Mouse (Mus musculus) heart, adult 11 months (tissue): ENCODE measurements at regions not wholly inside any gene's neighbourhood (a gene's known extent, or its start where the extent isn't known, plus 50 kb on each side); places are given as distances from the start of the nearest gene placed in this dataset.

Source experiments
- DNase-seq: peaks from one replicate; pipeline ENCODE4 v3.0.0; 2022

DNA sequence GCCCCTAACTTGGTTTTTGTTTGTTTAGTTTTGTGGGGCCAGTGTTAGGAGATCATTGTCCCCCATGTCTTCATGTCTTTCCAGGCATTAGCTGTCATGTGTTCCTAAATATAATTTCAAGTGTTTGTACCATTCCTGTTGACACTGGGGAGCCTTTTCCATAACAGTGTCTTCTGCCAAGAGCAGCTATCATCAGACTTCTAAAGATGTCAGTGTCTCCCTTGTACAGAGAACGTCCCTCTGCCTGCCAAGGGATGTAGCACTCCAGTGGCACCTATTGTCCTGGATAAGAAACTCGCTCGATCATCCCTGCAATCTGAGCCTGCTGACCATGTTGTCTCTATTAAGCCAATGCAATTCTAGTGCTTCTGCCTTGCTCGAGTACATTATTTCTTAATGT, 64.6 kb upstream of the Lhfpl2 start:
- DNase-seq = peak; percentile 95

GRCm38 (mm10) chr13:93995423-93995822, 62.2 kb upstream of the Lhfpl2 start:
- peak; percentile 11 for DNase-seq

DNA sequence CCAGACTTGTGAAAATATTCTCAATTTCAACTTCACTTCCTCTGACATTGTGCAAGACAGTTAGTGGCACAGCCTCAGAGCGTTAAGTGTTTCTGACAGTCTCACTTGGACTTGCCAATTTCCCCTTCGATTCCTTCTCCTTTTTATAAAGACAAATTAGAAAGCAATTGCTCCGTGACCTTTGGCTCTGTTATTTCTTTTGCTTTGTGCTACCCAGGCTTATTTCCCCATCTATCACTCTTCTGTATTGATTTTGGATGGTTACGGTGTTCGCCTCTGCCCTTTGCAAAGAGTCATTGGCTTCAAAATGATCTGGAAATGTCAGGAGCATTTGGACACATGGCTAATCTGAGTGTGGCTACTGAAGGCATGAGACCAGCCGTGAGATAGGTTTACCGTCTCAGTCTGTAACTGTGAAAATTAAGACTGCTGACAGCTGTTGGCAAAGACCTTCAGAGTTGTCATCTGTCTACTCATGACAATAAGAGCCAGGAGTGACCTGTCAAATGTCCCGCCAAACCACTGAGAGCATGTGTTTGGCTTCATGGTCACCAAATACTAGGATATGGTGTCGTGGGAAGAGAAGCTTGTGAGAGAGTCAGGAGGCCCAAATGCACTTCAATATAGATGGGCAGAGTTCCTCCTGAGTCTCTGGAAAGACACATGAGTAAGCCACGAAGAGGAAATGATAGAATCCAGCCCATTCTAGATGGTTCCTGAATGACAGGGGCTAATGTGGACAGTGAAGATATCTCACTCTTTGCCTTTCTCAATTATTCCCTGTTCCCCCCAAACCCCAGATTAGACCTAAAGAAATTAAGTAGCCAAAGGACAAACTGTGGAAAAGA, 60.8 kb upstream of the Lhfpl2 start:
- peak; percentile 96 for DNase-seq

DNA sequence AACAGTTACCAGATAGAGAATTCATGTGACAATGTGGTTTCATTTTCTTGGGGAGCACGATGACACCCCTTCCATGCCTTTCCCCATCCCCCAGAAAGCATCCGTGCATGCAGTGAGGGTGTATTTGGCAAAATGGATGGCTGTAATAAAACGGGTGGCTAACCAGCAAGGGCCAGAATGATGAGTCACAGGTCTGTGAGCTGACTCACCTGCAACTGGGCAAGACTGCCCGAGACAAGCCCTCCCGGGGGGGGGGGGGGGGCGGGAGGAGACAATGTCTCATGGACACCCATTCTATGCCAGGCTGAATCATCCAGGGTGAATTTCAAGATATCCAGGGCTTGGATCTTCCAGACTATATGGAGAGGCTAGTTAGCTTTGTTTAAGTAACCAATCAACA, 59.6 kb upstream of the Lhfpl2 start:
- peak; percentile 88 for DNase-seq

- DNase-seq = no peak
Observed at GRCm38 (mm10) chr13:93998406-93998805, 59.2 kb upstream of the Lhfpl2 start.

DNA sequence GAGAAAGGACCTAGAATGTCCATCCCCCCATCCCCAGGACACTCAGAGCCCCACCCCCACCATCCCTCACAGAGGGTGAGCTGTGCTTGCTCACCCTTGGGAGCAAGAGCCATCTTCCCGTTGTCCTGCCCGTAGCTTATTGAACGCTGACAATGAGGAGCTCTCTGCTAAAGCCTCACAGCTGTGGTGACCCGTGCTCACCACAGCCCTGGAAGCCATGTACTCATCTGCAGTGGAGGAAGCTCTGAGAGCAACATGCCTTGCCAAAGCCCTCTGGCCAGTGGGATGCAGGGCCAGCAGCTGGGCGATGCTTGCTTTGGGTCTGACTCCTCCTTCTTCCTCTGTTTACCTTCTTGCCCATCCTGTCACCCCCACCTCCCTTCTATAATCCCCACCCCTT, 53.8 kb upstream of the Lhfpl2 start:
- DNase-seq = peak; percentile 81

DNA sequence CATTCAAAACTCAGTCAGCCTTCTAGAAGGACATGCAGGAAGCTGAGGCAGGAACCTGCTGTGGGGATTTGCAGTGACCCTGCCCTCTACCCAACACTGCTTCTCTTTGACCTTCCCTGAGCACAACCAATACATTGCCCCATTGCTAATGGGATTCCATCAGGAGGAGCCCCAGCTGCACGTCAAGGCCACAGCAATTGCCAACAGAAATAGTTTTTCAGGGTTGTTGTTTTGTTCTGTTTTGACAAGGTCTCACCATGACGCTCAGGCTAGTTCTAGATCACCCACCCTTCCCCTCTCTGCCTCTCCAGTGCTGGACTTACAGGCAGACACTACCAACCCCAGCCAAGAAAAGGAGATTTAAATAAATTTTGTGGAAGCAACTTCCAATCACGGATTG, 53.2 kb upstream of the Lhfpl2 start:
- peak; percentile 61 for DNase-seq

DNA sequence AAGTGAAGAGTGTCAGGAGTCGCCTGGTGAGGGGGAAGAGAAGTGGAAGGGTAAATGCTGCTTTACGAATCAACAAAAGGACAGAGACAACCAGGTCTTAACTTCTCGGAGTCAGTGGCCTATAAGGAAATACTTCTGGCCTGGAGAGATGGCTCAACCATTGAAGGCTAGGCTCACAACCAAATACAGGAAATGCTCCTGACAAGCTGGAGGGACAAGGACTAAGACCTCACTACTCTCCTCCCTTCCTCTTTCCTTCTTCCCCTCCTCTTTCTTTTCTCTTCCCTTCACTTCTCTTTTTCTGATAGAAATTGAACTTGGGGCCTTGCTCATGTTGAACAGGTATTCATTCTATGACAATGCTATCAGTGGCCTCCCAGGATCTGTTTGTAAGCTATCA, 51.7 kb upstream of the Lhfpl2 start:
- DNase-seq = peak; percentile 70
